ENCODE assay signal across 19 mouse cellular contexts in genomic region chr9:71722366-71722765, GRCm38 (mm10). TPM values are rescaled to one million over a fixed set of nuclear protein-coding genes. Genes with fewer than 3 reads are reported as not detected.
DNase-seq lines count a peak whose midpoint lies in the region; ATAC-seq and TF ChIP-seq lines count a peak whose summit lies in the region.
"Had no signal": no experiment of that assay in that cellular context is flagged by ENCODE, and none has a peak within 500 bp of the region (broad histone marks: within the 10 kb centered on the region; RNA-seq: fewer than 3 reads in every experiment).

No protein-coding gene starts in this region.

- H3K4me2 ChIP-seq in heart, embryonic 13.5 days, result no peak overlapping the region
- no peak overlapping the region for H3K4me2 ChIP-seq in heart, embryonic 16.5 days (ENCODE audit: low read depth, low read length)
- H3K4me2 ChIP-seq: forebrain, embryonic 13.5 days; hindbrain, embryonic 13.5 days had no signal

- DNase-seq in heart, adult 2 months, result no peak
- no peak for DNase-seq in heart, adult 8-10 months (ENCODE audit: low spot score)
- DNase-seq in heart, postnatal 4 days, result no peak
- peak; percentile 31 for DNase-seq in lung, adult 2 months
- no peak for DNase-seq in lung, postnatal 10 days
- DNase-seq in right cerebral cortex, postnatal 14 days, result no peak
- DNase-seq: adrenal gland, postnatal 14 days; cerebellum, adult 11-12 months; cerebellum, adult 9-10 months; cerebellum, postnatal 25 days; forebrain, postnatal 0 days; gastrocnemius, postnatal 25 days; kidney, adult 11 months had no signal

- peaks cover 5% of the 10 kb centered on the region; the same call in 1 of the 2 replicates for H3K36me3 ChIP-seq in heart, adult 2 months (ENCODE audit: control insufficient read depth, insufficient read depth, low read length)
- H3K36me3 ChIP-seq in heart, embryonic 13.5 days, result peaks cover 41% of the 10 kb centered on the region
- H3K36me3 ChIP-seq in heart, embryonic 16.5 days (ENCODE audit: control insufficient read depth, insufficient read depth), result peaks cover 10% of the 10 kb centered on the region; the same call in 1 of the 2 replicates
- H3K36me3 ChIP-seq: hindbrain, embryonic 13.5 days had no signal

- no peaks in the 10 kb centered on the region for H3K79me2 ChIP-seq in heart, adult 2 months (replicated peaks; ENCODE audit: control insufficient read depth, insufficient read depth, low read length)

- peak; percentile 40; the same call in 1 of the 2 replicates for ATAC-seq in heart, embryonic 13.5 days (ENCODE audit: extremely low read depth, insufficient number of reproducible peaks, low FRiP score, low TSS enrichment)
- no peak; the same call in 1 of the 2 replicates for ATAC-seq in heart, embryonic 16.5 days (replicated peaks; ENCODE audit: extremely low read depth, insufficient read depth, low FRiP score)
- ATAC-seq: forebrain, embryonic 13.5 days; forebrain, postnatal 0 days; hindbrain, postnatal 0 days had no signal

- no peak overlapping the region for H3K27ac ChIP-seq in heart, adult 2 months
- peak overlapping the region; percentile 78 for H3K27ac ChIP-seq in heart, embryonic 13.5 days (replicated peaks)
- peak overlapping the region; percentile 67 for H3K27ac ChIP-seq in heart, embryonic 16.5 days (ENCODE audit: low read length)
- H3K27ac ChIP-seq: forebrain, embryonic 13.5 days; hindbrain, embryonic 13.5 days; hindbrain, postnatal 0 days had no signal

- intact Hi-C loops in heart, adult 2 months (cut with DNase I), result no loop called here

- no peaks in the 10 kb centered on the region for H3K27me3 ChIP-seq in heart, adult 2 months (ENCODE audit: control insufficient read depth, insufficient read depth, low read length)
- H3K27me3 ChIP-seq in heart, embryonic 13.5 days (replicated peaks), result no peaks in the 10 kb centered on the region
- H3K27me3 ChIP-seq in heart, embryonic 16.5 days (ENCODE audit: control insufficient read depth, insufficient read depth, low read length), result no peaks in the 10 kb centered on the region
- H3K27me3 ChIP-seq: forebrain, embryonic 13.5 days; hindbrain, embryonic 13.5 days had no signal

- H3K4me3 ChIP-seq in heart, adult 2 months, result no peak overlapping the region
- H3K4me3 ChIP-seq in heart, embryonic 13.5 days, result no peak overlapping the region
- H3K4me3 ChIP-seq in lung, adult 2 months (replicated peaks; ENCODE audit: extremely low read depth, low read depth, low read length), result no peak overlapping the region
- no peak overlapping the region for H3K4me3 ChIP-seq in heart, embryonic 16.5 days (ENCODE audit: low read length)
- H3K4me3 ChIP-seq: forebrain, embryonic 13.5 days; hindbrain, embryonic 13.5 days had no signal

- no peak overlapping the region for H3K9ac ChIP-seq in heart, adult 2 months (ENCODE audit: low read depth, low read length)
- H3K9ac ChIP-seq in heart, embryonic 13.5 days, result peak overlapping the region; percentile 45
- no peak overlapping the region for H3K9ac ChIP-seq in heart, embryonic 16.5 days (ENCODE audit: low read length)
- H3K9ac ChIP-seq: forebrain, embryonic 13.5 days; forebrain, postnatal 0 days; hindbrain, embryonic 13.5 days had no signal

- no peak for TF ChIP-seq CTCF in heart, adult 2 months (IDR thresholded peaks at IDR 0.05)
- TF ChIP-seq CTCF in lung, adult 2 months (IDR thresholded peaks at IDR 0.05; ENCODE audit: insufficient read depth, low read length), result no peak

- peaks cover 6% of the 10 kb centered on the region for H3K4me1 ChIP-seq in heart, adult 2 months (ENCODE audit: control insufficient read depth, insufficient read depth, low read length)
- peaks cover 78% of the 10 kb centered on the region for H3K4me1 ChIP-seq in heart, embryonic 13.5 days
- H3K4me1 ChIP-seq in lung, adult 2 months (ENCODE audit: control insufficient read depth, insufficient read depth, low read length), result 0 out of 2 replicates have a peak, but pooled peaks cover 2% of the 10 kb centered on the region
- peaks cover 48% of the 10 kb centered on the region for H3K4me1 ChIP-seq in heart, embryonic 16.5 days (ENCODE audit: control insufficient read depth, insufficient read depth, low read length)
- H3K4me1 ChIP-seq: forebrain, embryonic 13.5 days; hindbrain, embryonic 13.5 days had no signal

- WGBS in heart, adult 2 months, result 38% methylated on average over 3 of the region's 3 CpGs
- 12% methylated on average over 3 of the region's 3 CpGs for WGBS in heart, embryonic 13.5 days
- WGBS in lung, adult 2 months, result 50% methylated on average over 3 of the region's 3 CpGs
- 22% methylated on average over 3 of the region's 3 CpGs for WGBS in heart, embryonic 16.5 days

- TF ChIP-seq POLR2A in heart, adult 2 months (IDR thresholded peaks at IDR 0.05; ENCODE audit: insufficient read depth, low read depth, low read length), result no peak
- TF ChIP-seq POLR2A in lung, adult 2 months (IDR thresholded peaks at IDR 0.05; ENCODE audit: borderline replicate concordance, extremely low read depth, low read depth, low read length), result no peak

- 0 out of 2 replicates have a peak, but pooled peaks have one; percentile 26 for TF ChIP-seq EP300 in heart, adult 2 months (IDR thresholded peaks at IDR 0.05; ENCODE audit: insufficient read depth, low read depth, low read length)

- no peaks in the 10 kb centered on the region for H3K9me3 ChIP-seq in heart, embryonic 13.5 days
- H3K9me3 ChIP-seq in heart, embryonic 16.5 days (replicated peaks; ENCODE audit: control insufficient read depth, low read length), result no peaks in the 10 kb centered on the region
- H3K9me3 ChIP-seq: forebrain, embryonic 13.5 days; hindbrain, embryonic 13.5 days had no signal

RNA-seq across cellular contexts. Expression of gene Cgnl1, which starts 49.0 kb away (rescaled TPM):
- 10 to 100 TPM; 28.1 to 31.0 TPM for total RNA-seq in heart, adult 2 months (2021)
- polyA plus RNA-seq in heart, adult 2 months (2012; rRNA removed), result 10.5 and 16.2 TPM in 2 replicates
- 10 to 100 TPM; 28.4 to 41.6 (median 30.4) TPM for total RNA-seq in heart, adult 8-10 months (2022)
- polyA plus RNA-seq in heart, embryonic 13.5 days (2015; fragmentation: Nextera tagmentation; extraction: Ambion mirVana), result 38.7 and 41.3 TPM in 2 replicates
- total RNA-seq in heart, postnatal 4 days (2021), result 10 to 100 TPM; 55.8 to 56.7 TPM
- polyA plus RNA-seq in lung, adult 2 months (2012; rRNA removed), result 19.3 and 32.9 TPM in 2 replicates
- 25.3 and 29.6 TPM in 2 replicates for polyA plus RNA-seq in heart, embryonic 16.5 days (2015; fragmentation: Nextera tagmentation; extraction: Ambion mirVana)
- total RNA-seq: granulocyte monocyte progenitor cell, adult 5-6 weeks had no signal
